Mouse (Mus musculus): ENCODE measurements around the gene Ccr9. TPM values are rescaled to one million over a fixed set of nuclear protein-coding genes. Genes with fewer than 3 reads are reported as not detected.

The Ccr9 gene
- polyA plus RNA-seq, 1 experiment from 2014 or later, result 0.70 TPM

Other genes starting within 250 kb of the Ccr9 start
- 51.5 and 55.7 TPM in 2 replicates for gene Limd1, start 199.7 kb upstream of the Ccr9 start, polyA plus RNA-seq (2015; fragmentation: Nextera tagmentation; extraction: Ambion mirVana)
- 74.4 and 87.4 TPM in 2 replicates for gene Sacm1l, start 148.7 kb upstream of the Ccr9 start, polyA plus RNA-seq (2015; fragmentation: Nextera tagmentation; extraction: Ambion mirVana)
- 0.57 and 0.76 TPM in 2 replicates for gene Slc6a20b, start 45.9 kb upstream of the Ccr9 start, polyA plus RNA-seq (2015; fragmentation: Nextera tagmentation; extraction: Ambion mirVana)
- 32.5 and 39.9 TPM in 2 replicates for gene Slc6a20a, start 446 bp downstream of the Ccr9 start, polyA plus RNA-seq (2015; fragmentation: Nextera tagmentation; extraction: Ambion mirVana)
- gene Lztfl1, start 39.3 kb downstream of the Ccr9 start, polyA plus RNA-seq (2015; fragmentation: Nextera tagmentation; extraction: Ambion mirVana), result 33.5 and 36.7 TPM in 2 replicates
- 1.8 and 2.0 TPM in 2 replicates for gene Cxcr6, start 128.0 kb downstream of the Ccr9 start, polyA plus RNA-seq (2015; fragmentation: Nextera tagmentation; extraction: Ambion mirVana)
- gene Fyco1, start 173.5 kb downstream of the Ccr9 start, polyA plus RNA-seq (2015; fragmentation: Nextera tagmentation; extraction: Ambion mirVana), result 8.5 and 11.4 TPM in 2 replicates
- gene Xcr1, start 183.6 kb downstream of the Ccr9 start, polyA plus RNA-seq (2015; fragmentation: Nextera tagmentation; extraction: Ambion mirVana), result 0.02 TPM in 1 of 2 replicates, not detected in the other

Measured in intestine, embryonic 16.5 days (tissue).